Mouse (Mus musculus) E14TG2a.4 (cell line): ENCODE data around the gene Samd7.

ENCODE experiments used
- CTCF ChIP-seq: conservative IDR thresholded peaks from 2 replicates; pipeline ENCODE4 v1.5.1; 2014; ENCODE audit warnings: low read length
- NANOG ChIP-seq: IDR thresholded peaks from 2 replicates; pipeline ENCODE4 v1.6.1; 2014; ENCODE audit warnings: borderline replicate concordance, low read length, mixed read lengths
- POU5F1 ChIP-seq: IDR thresholded peaks from 2 replicates; pipeline ENCODE4 v1.6.1; 2014; ENCODE audit warnings: low read length, borderline replicate concordance

DNA sequence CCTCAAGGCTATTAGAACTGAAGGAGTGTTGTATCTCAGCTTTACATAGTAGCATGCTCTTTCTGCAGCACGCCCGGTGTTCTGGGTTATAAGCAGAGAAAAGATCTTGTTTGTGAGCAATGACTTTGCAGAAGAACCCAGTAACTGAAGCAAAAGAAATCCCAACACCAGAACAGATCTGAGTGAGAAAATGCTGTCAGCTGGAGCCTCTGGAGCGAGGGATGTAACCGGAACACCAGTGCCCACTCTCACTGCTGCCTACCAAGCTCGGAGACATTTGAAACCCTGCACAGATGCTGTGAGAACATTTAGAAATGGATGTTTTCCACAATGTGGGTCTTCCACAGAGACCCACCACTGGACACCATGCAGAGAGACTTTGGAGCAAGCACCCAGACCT is 28.6 kb downstream of the Samd7 start:
- TF ChIP-seq CTCF (no peak), NANOG (no peak), POU5F1 (no peak)
